Mouse (Mus musculus): ENCODE results near the gene Bhlha15.

Gene Bhlha15

DNA sequence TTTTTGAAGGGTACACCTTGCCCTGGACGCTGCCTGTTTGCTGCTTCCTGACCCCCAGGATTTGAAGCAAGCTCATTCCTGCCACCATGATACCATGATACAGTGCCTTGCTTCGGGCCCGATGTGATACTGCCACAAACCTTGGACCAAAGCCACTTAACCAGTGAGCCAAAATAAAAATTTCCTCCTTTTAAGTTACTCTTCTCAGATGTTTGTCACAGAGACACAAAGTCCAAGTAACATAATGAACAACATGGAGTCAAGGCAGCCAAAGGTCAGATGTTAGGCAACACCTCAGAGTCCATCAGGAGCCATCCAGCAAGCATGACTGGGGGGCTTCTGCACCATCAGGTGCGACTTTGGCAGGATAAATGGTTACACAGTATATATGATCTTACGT is 42.4 kb downstream of the Bhlha15 start:
- no peak for DNase-seq (ENCODE audit: low spot score)

DNA sequence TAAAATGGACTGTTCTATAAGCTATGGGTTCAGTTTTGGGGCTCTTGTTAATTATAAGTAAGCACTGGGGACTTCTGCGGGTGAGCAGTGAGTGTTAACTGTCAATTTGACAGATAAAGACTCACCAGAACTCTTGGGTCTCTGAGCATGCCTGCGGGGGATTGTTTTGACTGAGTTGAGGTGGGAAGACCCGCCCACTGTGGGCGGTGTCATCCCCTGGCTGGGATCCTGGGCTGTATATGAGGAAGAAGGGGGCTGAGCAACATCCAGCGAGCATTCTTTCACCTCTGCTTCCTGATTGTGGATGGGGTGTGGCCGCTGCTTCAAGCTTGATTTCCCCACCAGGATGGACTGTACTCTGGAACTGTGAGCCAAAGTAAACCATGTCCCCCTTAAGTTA is 44.1 kb downstream of the Bhlha15 start:
- no peak for DNase-seq (ENCODE audit: low spot score)

DNA sequence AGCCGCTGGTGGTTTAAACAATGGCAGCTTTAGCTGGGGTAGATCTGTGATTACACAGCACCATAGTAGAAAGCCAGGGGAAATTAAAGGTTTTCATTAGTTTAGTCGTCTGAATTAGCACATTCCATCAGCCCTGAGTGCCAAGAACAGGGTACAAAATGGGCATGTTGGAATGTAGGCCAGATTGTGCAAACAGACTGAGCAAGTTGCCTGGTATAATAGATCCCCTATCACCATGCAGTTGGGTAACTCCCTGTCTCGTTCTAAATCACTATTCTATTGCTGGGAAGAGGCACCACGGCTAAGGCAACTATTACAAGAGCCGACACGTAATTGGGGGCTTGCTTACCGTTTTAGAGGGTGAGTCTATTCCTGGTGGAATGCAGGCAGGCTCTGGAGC is 44.6 kb downstream of the Bhlha15 start:
- no peak for DNase-seq (ENCODE audit: low spot score)

DNA sequence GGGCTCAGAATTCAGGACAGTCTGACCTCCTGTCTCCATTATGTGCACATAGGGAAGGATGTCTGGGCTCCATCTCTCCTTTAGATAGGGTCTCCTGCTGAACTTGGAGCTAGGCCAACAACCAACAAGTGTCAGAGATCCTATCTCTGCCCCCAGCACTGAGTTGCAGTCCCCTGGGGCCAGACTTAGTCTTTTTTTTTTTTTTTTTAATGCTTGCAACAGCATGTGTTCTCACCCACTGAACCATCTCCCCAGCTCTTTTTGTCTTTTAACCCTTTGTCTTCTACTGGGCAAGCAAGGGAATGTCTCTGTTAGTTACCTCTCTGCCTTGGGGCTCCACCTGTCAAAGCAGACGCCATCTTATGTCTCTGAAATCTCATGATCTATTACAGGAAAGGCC is 48.9 kb downstream of the Bhlha15 start:
- no peak for DNase-seq (ENCODE audit: low spot score)

Data from testis, postnatal 10 days (tissue).